Mouse (Mus musculus): ENCODE data around the gene BC052040.

DNA sequence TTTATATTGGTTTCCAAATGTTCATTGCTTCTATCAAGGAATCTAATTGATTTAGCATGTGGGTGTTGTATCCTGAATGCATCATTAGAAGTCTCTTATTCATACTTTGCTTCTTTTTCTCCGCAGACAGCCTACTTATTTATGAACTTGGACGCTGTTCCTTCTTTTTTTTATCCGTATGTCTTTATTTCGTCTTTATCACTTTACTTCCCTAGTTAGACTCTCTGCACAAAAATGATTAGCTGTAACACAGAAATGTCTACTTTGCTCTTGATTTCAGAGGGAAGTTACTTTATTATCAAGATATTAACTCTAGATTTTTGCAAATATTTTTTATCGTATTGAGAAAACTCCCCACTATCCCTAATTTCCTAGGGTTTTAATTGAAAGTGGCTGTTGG, 117.5 kb downstream of the BC052040 start:
- TF ChIP-seq EP300 (IDR thresholded peaks at IDR 0.05; ENCODE audit: insufficient read depth, low read depth, low read length) = no peak
- TF ChIP-seq POLR2A (IDR thresholded peaks at IDR 0.05; ENCODE audit: insufficient read depth, low read length) = no peak

Data from ES-Bruce4 (cell line).